Mouse (Mus musculus): ENCODE measurements around the gene Sel1l. TPM values are rescaled to one million over a fixed set of nuclear protein-coding genes. Genes with fewer than 3 reads are reported as not detected.

Sel1l gene
- 100 to 1,000 TPM; 145 to 159 TPM for total RNA-seq (2021)
- long read RNA-seq, experiment 1, full-length matches to known transcripts, result 39 of 47 reads
- long read RNA-seq, experiment 1, partial matches to known transcripts, result 2 of 47 reads
- long read RNA-seq, experiment 1, other reads (novel, unspliced or antisense), result 6 of 47 reads
- long read RNA-seq, experiment 2, full-length matches to known transcripts, result 35 of 46 reads
- long read RNA-seq, experiment 2, partial matches to known transcripts, result 1 of 46 reads
- long read RNA-seq, experiment 2, other reads (novel, unspliced or antisense), result 10 of 46 reads

DNA sequence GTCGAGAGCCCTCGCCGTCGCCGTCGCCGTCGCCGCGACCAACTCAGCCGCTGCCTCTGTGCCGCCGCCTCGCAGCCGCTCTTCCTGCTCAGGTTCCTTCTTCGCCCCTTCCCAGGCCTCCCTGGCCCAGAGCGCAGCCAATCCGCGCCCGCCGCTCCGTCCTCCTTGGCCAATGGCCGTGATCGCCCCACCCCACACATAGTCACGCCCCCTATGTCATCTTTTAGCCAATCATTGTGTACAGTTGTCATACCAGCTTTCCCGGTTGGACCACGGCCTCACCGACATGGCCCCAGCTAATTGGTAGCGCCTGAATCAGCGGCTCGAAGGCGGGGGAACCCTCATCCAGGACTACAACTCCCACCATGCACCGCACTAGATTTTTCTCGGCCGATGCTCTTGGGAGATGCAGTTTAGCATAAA, at the start of gene Sel1l:
Gene Sel1l (minus strand): TSS at position 113 of the 423 bp plus-strand sequence.
- DNase-seq (ENCODE audit: low spot score in 2 of 2), result peak; percentile 97 to 99

DNA sequence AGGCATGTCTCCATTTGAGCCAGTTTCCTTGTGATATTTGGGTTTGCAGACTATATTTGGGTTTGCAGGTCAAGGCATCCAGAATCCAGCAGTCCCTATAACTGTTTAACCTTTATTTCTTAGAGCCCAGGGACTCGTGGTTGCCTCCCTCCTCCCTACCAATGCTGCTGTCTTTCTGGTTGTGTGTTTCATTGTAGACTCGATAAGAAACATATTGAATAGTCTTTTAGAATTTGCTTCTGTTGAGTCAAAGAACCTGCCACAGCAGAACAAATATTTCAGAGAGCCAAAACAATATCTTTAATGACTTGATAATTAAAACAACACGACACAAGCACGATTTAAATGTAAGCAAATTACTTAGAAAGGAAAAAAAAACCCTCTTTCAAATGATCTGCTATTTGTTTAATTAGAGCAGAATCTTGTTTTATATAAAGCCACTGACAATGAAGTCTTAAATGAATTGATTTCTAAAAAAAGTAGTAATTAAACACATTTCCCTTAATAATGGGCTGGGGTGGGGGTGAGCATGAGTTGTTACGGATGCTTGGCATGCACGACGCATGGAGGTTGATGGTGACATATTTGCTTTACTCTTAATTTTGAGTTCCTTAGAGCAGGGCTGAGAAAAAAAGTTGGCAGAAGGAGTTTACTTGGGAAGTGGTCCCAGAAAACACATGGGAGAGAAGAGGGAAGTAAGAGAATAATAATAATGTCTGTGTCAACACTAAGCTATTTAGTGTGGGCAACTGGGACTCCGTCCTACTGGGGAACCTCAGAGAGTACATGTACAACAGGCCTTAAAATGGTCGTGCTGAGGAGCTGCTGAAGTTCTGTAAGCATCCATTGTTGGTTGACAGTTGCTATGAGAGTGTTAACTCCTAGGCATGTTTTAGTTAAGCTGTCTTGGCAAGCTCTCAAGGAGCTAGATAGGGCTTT, 43.9 kb upstream of the Sel1l start:
- no peak for DNase-seq (ENCODE audit: low spot score in 2 of 2)

DNA sequence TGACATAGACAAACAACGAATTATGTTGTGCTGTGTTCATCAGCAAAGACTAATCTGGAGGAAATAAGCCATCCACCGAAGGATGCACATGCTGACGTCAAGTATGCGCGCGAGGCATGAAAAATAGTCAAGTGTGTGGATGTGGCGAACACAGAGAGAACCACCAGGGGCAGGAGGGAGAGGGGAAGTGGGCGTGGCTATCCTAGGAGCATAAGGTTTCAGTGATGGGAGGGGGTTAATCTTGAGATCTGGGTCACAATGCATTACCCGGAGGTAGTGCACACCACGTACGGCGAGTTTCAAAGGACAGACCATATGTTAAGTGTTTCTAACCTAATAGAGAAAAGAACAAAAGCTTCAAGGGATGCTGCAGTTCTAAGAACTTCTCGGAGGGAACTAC, 31.5 kb upstream of the Sel1l start:
- DNase-seq (ENCODE audit: low spot score in 2 of 2), result no peak

DNA sequence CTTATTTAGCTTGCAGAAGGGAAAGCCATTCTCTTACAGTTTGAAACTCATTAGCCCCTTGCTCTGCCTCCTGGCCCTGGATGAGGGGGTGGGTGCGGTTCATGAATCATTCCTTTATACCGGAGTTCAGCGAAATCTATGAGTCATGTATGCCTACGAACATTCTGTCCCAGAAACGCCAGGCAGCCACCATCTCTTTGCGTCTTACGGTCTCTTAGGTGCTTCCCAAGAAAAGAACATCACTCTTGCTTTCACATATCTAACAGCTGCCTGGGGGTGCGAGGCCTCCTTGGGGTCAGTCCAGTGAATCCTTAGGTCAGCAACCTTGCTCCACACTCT, 29.9 kb upstream of the Sel1l start:
- DNase-seq (ENCODE audit: low spot score in 2 of 2), result peak; percentile 8 to 17

DNA sequence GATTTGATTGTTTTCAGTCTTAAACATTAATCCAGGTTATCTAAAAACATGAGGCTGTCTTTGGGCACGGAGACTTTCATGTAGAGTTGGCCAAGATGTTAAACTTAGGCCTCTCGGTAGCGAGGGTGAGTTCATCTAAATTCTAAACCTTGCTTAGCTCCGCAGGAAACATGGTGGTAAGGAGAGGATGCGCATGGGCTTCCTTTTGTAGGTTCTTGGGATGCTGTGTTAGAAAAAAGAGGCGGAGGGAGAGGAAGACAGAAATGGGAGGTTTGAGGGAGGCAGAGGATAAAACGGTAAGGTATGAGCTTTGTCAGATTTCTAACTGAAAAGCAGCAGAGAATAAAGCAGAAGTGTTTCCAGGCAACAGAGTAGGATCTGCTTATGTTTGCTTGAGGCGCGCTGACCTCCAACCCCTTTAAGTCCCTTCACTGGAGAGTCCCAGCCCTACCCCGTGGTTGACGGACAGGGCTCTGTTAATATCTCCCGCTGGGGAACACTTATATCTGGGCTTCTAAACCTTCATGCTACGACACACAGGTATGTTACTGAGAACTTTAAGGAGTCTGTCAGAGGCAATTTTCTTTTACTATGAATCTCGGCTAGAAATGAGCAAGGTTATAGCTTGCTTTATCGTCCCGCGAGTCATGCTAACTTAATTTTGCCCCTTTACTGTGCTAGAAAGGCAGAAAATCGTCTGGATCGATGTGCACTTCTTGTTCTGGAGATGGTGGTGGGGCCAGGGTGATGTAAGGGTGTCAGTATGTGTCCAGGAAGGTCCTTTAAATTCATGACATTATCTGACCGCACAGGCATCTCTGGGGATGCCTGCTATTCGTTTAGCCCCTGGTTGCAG, 29.3 kb upstream of the Sel1l start:
- peak in 1 of 2 experiments; percentile 3 for DNase-seq (ENCODE audit: low spot score in 2 of 2)

DNA sequence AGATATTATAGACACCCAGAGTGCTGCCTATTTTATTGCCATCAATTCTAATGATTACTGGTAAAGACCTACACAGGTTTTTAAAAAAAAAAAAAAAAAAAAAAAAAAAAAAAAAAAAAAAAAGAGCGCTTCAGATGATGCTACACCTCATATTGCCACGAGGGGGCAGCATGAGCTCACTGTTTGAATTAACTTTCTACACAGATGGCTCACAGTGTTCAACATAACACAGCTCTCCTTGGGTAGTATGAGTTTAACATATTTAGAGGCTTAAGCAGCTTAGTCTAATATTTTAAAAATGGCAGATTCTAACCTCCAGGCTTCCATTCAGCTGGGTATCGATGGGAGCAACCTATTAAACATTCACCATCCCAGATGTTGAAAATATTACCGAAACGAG, 28.7 kb upstream of the Sel1l start:
- DNase-seq (ENCODE audit: low spot score in 2 of 2), result peak; percentile 24 to 46

DNA sequence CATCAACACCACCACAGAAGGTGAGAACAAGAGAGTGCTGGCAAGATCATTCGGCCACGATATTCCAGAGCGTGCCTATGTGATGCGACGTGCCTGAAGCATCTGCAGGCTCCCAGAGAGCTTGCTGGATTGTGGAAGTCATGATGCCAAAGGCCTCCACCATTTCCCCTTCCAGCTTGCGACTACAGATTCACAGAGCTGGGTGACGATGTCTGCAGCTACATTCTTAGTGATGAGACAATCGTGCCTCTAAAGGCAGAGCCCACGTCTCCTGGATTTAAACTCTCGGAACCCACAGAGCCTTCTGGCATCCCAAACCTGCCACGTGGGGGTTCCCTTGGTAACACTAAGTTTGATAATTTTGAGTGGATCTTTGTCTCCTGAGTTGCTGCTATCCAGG, 21.7 kb upstream of the Sel1l start:
- DNase-seq (ENCODE audit: low spot score in 2 of 2), result no peak

DNA sequence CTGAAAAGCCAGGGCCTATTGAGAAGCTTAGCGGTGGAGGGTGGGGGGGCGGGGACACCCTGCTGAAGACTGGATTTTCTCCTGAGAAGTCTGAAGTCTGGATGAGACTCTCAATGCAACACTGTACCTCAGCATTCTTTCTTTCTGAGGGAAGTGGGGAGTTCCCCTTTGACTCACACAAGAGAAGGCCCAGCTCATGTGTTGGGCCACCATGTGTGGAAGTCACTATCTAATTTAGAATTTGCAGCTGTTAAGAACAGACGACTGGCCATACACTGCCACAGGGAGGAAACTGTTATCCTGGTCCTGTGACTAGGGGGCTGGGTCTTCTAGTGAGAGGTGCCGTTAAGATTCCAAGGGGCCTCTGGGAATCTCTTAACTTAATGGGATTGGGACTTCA, 20.4 kb upstream of the Sel1l start:
- no peak for DNase-seq (ENCODE audit: low spot score in 2 of 2)

DNA sequence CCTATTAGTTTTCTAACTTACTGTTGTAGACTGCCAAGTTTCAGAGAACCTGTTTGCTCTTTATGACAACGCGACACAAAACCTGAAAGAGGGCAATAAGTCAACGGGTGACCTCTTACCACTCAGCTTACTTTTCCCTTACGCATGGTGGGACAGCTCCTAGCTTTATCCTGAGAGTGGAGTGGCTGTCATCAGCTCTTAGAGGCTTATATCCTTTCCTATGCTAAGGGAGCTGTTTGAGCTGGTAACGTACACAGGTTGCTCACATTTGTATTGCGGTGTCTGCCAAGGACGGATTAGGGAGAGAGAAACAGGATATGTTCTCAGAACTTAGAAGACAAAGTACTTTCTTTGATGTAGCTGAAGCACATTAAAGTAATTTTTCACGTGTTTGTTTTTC, 5.4 kb upstream of the Sel1l start:
- DNase-seq (ENCODE audit: low spot score in 2 of 2), result no peak

DNA sequence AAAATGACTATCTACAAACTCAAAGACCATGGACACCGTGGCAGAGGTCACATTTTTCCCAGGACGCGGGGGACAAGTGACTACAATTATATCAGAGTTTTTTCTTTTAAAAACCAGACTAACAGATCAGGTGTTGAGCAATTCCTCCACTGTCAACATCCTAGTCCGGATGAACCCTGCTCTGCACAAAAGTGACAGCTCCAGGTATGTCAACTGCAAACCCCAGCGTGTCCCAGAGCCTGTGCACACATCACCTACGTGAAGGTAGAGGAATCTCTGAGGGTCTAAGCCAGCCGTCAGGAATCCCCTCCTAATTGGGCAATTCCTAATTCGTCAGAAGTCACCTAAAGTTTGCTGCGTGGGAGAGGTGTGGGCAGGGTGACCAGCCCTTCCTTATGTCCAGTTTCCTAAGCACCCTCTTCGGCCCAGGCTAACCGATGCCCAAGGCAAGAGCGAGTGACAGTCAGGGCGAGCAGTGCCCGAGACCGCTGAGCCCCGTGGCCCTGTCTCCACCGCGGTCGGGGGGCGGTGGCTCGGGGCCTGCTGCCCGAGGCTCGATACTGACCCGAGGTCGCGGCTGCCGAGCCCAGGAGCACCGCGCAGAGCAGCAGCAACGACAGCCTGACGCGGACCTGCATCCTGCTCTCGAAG, 438 bp downstream of the Sel1l start:
- no peak for DNase-seq (ENCODE audit: low spot score in 2 of 2)

DNA sequence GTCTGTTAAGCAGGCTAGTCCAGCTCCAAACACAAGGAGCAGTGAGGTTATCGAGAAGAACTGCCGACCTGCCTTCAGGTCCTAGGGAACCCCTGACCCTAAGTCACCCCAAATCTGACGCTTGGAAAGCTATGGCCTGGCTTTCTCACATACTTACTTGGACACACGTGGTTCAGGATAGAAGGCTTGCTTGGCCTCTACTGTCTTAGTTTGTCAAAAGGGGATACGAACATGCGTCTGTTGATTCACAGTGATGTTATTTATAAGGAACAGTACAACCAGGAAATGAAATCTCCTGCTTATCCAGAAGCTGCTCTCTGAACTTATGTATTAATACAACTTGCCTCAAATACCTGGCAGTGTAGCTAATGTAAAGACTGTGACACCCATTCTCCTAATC, 2.9 kb downstream of the Sel1l start:
- no peak for DNase-seq (ENCODE audit: low spot score in 2 of 2)

DNA sequence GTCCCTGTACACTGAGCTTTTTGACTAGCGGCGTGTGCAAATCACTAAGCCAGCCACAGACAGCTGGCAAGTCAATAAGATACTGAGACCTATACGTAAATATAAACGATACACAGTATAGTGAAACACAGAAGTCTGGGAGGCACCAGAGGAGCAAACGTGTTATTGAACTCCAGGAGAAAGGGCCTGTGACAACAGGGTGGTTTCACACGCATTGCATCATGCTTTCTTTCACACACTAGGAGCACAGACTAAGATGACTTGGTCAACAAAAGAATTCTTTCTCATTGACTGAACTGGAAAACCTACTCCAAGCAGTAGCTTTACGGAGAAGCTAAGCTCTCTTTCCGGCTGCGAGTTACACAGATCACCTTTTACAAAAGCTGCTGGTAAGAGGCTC, 3.6 kb downstream of the Sel1l start:
- DNase-seq (ENCODE audit: low spot score in 2 of 2), result no peak

DNA sequence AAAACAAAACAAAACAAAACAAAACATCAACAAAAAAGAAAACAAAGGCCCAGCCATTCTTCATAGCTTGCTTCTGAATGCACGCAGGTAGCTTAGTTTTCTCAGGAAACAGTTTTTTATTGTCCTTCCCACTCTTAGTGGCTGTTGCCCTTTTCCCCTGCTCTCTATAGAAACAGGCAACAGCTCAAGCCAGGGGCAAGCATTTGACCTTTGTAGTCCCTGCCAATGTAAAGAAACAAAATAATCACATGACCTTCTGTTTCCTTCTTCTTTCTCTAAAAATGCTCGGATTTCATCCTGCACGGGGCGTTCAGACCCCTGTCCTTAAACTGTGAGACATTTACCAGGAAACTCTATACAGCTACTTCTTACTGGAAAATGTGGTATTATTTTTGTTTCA, 4.4 kb downstream of the Sel1l start:
- no peak for DNase-seq (ENCODE audit: low spot score in 2 of 2)

DNA sequence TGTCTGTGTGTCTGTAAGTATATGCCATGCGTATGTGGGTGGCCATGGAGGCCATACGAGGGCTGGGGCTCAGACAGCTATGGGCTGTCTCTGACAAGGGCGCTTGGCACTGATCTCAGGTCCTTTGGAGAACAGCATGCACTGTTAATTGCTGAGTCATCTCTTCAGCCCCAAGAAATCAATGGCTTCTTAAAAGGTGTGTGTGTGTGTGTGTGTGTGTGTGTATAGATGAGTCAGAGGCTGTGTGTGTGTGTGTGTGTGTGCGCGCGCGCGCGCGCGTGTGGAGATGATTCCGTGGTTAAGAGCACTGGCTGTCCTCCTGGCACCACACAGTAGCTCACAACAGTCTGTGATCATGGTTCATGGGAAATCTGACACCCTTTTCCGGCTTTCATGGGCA, 5.1 kb downstream of the Sel1l start:
- no peak for DNase-seq (ENCODE audit: low spot score in 2 of 2)

DNA sequence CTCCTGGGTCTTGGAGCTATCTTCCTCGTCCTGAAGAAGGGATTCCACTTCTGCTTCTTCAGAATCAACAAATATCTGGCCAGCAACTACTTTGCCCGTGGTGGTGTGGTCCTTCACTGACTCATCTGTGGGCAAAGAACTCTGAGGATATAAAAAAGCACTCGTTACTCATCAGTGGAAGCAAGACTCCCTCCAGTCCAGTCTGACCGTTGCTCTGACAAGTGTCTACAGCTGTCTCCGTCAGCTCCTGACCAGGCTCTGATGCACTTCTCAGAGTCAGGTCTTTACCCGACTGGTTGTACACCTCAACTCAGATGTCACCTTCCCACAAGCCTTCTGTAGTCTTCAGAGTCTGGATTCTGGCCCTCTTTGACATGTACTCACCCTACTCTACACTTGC, 7.2 kb downstream of the Sel1l start:
- DNase-seq (ENCODE audit: low spot score in 2 of 2), result no peak

DNA sequence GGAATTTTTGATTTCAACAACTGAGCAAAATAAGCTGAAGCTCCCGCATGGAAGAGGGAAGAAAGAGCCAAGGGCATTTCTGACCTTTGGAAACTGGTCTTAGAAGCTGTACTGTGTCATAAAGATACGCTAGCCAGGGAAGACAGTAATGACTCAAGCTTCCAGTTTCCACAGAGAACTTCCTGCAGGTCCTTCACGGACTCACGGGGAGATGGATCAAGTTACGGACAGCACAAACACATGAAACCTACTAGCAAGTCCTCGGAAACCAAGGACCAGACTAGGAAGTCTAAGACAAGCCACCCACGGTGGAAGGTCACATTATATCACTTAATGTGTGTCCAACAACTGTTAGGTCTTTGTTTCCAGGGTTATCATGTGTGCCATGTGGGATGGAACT, 10.7 kb downstream of the Sel1l start:
- DNase-seq (ENCODE audit: low spot score in 2 of 2), result no peak

DNA sequence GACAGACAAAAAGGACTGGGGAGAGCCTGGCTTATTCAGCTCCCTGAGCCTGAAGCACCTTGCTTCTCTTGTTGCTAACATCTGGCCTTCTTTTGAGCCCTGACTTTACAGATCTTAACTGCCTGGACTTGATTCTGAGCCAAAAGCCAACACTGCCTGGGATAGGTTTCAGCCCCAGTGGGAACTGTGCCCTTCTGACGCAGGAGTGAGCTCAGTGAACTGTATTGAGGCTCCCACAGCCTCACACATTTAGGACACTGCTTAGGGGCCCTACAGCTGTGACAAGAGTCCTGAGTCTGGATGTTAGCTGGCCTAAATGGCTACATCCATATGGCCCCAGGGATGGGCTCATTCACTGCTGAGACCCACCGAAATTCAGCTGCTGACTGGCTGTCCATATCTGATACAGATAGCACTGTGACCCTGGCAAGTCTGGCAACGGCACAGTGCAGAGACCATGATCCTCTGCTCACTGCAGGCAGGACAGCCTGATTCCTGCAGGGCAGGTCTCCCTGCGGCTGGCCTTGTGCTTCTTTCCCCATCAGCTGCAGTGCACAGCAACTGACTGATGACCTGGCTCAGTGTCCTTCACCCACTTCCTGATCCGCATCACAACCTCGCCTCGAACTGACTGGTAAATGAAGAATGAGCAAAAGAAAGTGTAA, 11.4 kb downstream of the Sel1l start:
- DNase-seq (ENCODE audit: low spot score in 2 of 2), result no peak

DNA sequence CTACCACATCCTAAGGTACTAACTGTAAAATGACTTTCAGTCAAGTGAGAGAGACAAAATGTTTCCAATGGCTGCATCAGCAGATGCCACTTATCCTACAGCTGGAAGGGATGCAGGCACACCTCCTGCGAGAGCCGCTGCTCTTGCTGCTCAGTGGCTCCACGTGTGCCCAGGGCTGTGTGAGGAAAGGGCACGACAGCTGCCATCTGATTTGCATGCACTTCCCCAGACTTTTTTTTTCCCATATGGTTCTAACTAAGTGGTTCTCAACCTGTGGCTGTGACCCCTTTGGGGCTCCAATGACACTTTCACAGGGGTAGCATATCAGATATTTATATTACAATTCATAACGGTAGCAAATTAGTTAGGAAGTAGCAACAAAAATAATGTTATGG, 15.0 kb downstream of the Sel1l start:
- no peak for DNase-seq (ENCODE audit: low spot score in 2 of 2)

DNA sequence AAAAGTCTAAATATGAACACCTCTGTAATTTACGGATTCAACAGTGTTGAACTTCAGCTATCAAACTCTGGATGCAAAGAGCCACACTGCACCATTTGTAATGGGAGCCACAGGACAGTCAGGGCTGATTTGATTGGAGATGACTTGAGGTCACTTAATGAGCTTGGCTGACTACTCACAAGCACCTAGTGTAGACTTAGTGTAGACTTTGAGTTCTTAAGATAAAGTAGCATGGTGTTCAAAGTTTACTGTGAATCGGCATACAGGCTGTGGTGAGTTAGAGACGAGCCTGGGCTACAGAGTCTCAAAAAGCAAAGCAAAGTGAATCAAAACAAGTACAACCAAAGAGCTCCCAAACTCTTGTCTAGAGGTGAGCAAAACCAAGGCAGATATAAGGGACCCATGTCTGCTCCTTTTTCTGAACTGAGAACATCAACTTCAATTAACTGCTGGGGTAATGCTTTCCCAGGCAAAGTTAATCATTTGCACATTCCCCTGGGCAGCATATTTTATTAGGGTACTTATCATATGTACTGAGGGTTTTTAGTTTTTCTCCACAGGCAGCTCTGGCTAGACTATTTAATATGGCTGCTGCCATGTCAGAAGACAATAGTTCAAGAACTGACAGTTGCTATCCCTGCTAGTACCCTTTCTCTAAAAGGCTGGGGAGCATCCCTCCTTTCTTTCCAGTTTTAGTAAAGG, 15.6 kb downstream of the Sel1l start:
- no peak for DNase-seq (ENCODE audit: low spot score in 2 of 2)

DNA sequence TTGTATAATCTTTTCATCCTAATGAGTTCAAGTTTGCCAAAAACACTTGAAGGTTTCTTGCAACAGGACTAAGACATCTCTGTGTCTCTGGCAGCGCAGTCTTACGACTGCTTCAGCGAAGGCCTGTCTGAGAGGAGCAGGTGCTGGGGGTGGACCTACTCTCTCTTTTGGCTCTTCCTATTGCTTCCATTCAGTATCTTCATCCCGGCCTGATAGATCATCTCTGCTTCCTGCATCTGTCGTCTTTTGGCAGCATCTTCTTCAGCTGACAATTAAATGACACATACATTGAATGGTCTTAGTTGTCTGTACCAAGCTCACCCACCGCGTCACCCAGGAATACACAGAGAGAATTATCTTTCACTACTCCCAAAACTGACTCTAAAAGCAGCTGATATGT, 17.5 kb downstream of the Sel1l start:
- peak in 1 of 2 experiments; percentile 32 for DNase-seq (ENCODE audit: low spot score in 2 of 2)

Data from layer of hippocampus, postnatal 14 days (tissue).